Mouse (Mus musculus) liver, adult 2 months (tissue): ENCODE data around the gene Podn. TPM values are rescaled to one million over a fixed set of nuclear protein-coding genes. Genes with fewer than 3 reads are reported as not detected.

Experiments
- DNase-seq: peaks from one replicate; pipeline ENCODE4 v3.0.0-alpha.2; 2011; ENCODE audit warnings: low read depth, low spot score; ENCODE audit errors: extremely low read depth
- H3K27ac ChIP-seq: fragments of 200-500 bp; replicated peaks from 2 replicates; pipeline ENCODE4 v1.5.1; 2012; ENCODE audit warnings: low read depth, mild to moderate bottlenecking, control low read depth, inconsistent platforms, low read length; ENCODE audit not compliant: insufficient read depth
- H3K27me3 ChIP-seq: fragments of 200-500 bp; 2 replicates; pipeline ENCODE4 v1.6.1; 2012; ENCODE audit warnings: mild to moderate bottlenecking, moderate library complexity, low read length, inconsistent platforms; ENCODE audit not compliant: control insufficient read depth, insufficient read depth
- H3K36me3 ChIP-seq: fragments of 200-500 bp; 2 replicates; pipeline ENCODE4 v1.6.1; 2012; ENCODE audit warnings: low read length, inconsistent platforms; ENCODE audit not compliant: control insufficient read depth, insufficient read depth
- H3K4me1 ChIP-seq: fragments of 200-500 bp; 2 replicates; pipeline ENCODE4 v1.6.1; 2011; ENCODE audit warnings: low read length; ENCODE audit not compliant: control insufficient read depth, insufficient read depth
- H3K4me3 ChIP-seq: fragments of 200-500 bp; 2 replicates; pipeline ENCODE4 v1.5.1; 2011; ENCODE audit warnings: low read depth, mild to moderate bottlenecking, control low read depth, low read length, moderate library complexity; ENCODE audit not compliant: insufficient read depth
- H3K79me2 ChIP-seq: fragments of 200-500 bp; 2 replicates; pipeline ENCODE4 v1.6.1; 2012; ENCODE audit warnings: inconsistent platforms, mild to moderate bottlenecking, low read length, moderate library complexity; ENCODE audit not compliant: control insufficient read depth, insufficient read depth
- H3K9ac ChIP-seq: fragments of 200-500 bp; 2 replicates; pipeline ENCODE4 v1.6.1; 2012; ENCODE audit warnings: low read depth, mild to moderate bottlenecking, control low read depth, inconsistent platforms, low read length
- CTCF ChIP-seq: fragments of 200-500 bp; IDR thresholded peaks from 2 replicates; pipeline ENCODE4 v1.5.1; 2011; ENCODE audit warnings: low read depth, low read length, control low read depth
- POLR2A ChIP-seq: fragments of 200-500 bp; IDR thresholded peaks from 2 replicates; pipeline ENCODE4 v1.6.1; 2011; ENCODE audit warnings: low read length, control low read depth; ENCODE audit not compliant: insufficient read depth; ENCODE audit errors: extremely low read depth
- WGBS: fragments of 180-500 bp; shearing (Covaris S2); methylation state at CpG from one replicate; pipeline ENCODE4 v1.1.7; 2018; 5-methylcytosine and 5-hydroxymethylcytosine counted together
- polyA plus RNA-seq: library from polyadenylated mRNA; depleted of rRNA; stranded (reverse); fragments of >200 nt; gene quantifications from 2 replicates; pipeline ENCODE4 v1.2.3, GENCODE M21; 2012
- total RNA-seq: library from RNA; depleted of rRNA; stranded (reverse); fragments of >200 nt; gene quantifications from 2 replicates; pipeline ENCODE4 v1.2.3, GENCODE M21; 2014

The Podn gene
- total and polyA plus RNA-seq, 2 experiments, result 1.9 to 3.8 TPM

GRCm38 (mm10) chr4:108070286-108070685 lies 26.0 kb downstream of the Podn start:
- no peak for TF ChIP-seq CTCF
- TF ChIP-seq POLR2A, result no peak
- Histone ChIP-seq H3K27me3 (no peaks in the 10 kb centered on the region), H3K79me2 (no peaks in the 10 kb centered on the region; the same call in 1 of the 2 replicates), H3K36me3 (peaks cover 70% of the 10 kb centered on the region), H3K4me3 (peak overlapping the region; percentile 74), H3K9ac (peak overlapping the region; percentile 86), H3K27ac (peak overlapping the region; percentile 91), H3K4me1 (peaks cover 32% of the 10 kb centered on the region)
- WGBS, result 11% methylated on average over 4 of the region's 4 CpGs
- no peak for DNase-seq

- H3K36me3 ChIP-seq, result peaks cover 66% of the 10 kb centered on the region
- no peak overlapping the region for H3K4me3 ChIP-seq
- TF ChIP-seq CTCF (no peak), POLR2A (no peak)
- H3K4me1 ChIP-seq, result peaks cover 41% of the 10 kb centered on the region
- peak overlapping the region; percentile 67 for H3K9ac ChIP-seq
- DNase-seq, result peak; percentile 99
- H3K27ac ChIP-seq, result peak overlapping the region; percentile 95
- H3K79me2 ChIP-seq, result no peaks in the 10 kb centered on the region; the same call in 1 of the 2 replicates
- H3K27me3 ChIP-seq, result no peaks in the 10 kb centered on the region
- 17% methylated on average over 2 of the region's 2 CpGs for WGBS
These were observed 28.2 kb downstream of the Podn start for GRCm38 (mm10) chr4:108068081-108068480.

- no peaks in the 10 kb centered on the region for H3K27me3 ChIP-seq
- no peak overlapping the region for H3K4me3 ChIP-seq
- peak overlapping the region; percentile 67 for H3K9ac ChIP-seq
- no peaks in the 10 kb centered on the region; the same call in 1 of the 2 replicates for H3K79me2 ChIP-seq
- H3K27ac ChIP-seq, result peak overlapping the region; percentile 95
- H3K4me1 ChIP-seq, result peaks cover 41% of the 10 kb centered on the region
- peak; percentile 71 for DNase-seq
- H3K36me3 ChIP-seq, result peaks cover 71% of the 10 kb centered on the region
- WGBS, result 27% methylated on average over 7 of the region's 7 CpGs
- no peak for TF ChIP-seq CTCF
- TF ChIP-seq POLR2A, result no peak
These were observed 29.0 kb downstream of the Podn start for GRCm38 (mm10) chr4:108067261-108067660.

GRCm38 (mm10) chr4:108066569-108066968 lies 29.7 kb downstream of the Podn start:
- WGBS, result 29% methylated on average over 4 of the region's 4 CpGs
- Histone ChIP-seq H3K36me3 (peaks cover 74% of the 10 kb centered on the region), H3K27me3 (no peaks in the 10 kb centered on the region), H3K9ac (no peak overlapping the region), H3K79me2 (no peaks in the 10 kb centered on the region; the same call in 1 of the 2 replicates), H3K4me3 (no peak overlapping the region), H3K27ac (peak overlapping the region; percentile 63), H3K4me1 (peaks cover 41% of the 10 kb centered on the region)
- TF ChIP-seq POLR2A (no peak), CTCF (no peak)
- DNase-seq, result peak; percentile 100

DNA sequence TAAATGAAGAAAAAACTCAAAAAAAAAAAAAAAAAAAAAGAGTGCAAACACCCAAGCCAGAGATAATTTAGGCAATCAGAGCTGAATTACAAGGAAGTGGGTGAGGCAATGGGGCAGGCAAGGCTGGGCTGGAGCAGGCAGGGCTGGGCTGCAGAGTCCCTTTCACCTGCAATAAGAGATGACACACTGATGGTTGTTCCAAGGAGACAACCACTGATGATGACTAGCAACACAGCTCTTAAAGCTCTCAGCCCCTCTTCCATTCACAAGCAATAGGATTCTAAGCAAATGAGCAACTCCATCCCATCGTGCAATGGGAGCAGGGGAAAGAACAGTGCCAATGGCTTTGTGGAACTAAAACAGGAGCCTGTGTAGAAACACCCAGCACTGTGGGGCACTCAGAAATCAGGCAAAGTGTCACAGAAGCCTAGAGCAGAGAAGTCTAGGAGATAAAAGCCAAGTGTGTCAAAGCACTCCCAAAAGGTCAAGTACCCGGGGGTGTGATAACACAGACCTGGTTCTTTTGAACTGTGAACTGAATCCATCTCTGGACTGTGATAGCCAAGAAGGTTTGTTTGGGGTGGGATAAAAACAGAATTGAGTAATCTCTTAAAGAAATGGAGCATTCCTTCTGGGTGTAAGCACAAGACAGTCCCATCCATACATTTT lies 30.9 kb downstream of the Podn start:
- DNase-seq, result peak; percentile 97
- H3K36me3 ChIP-seq, result peaks cover 74% of the 10 kb centered on the region

GRCm38 (mm10) chr4:108063616-108064015 lies 32.6 kb downstream of the Podn start:
- no peaks in the 10 kb centered on the region for H3K79me2 ChIP-seq
- 31% methylated on average over 6 of the region's 6 CpGs for WGBS
- H3K27me3 ChIP-seq, result no peaks in the 10 kb centered on the region
- no peak overlapping the region for H3K4me3 ChIP-seq
- peaks cover 77% of the 10 kb centered on the region for H3K36me3 ChIP-seq
- peak overlapping the region; percentile 65 for H3K27ac ChIP-seq
- DNase-seq, result peak; percentile 77
- TF ChIP-seq CTCF, result no peak
- no peak for TF ChIP-seq POLR2A
- peak overlapping the region; percentile 62 for H3K9ac ChIP-seq
- H3K4me1 ChIP-seq, result peaks cover 39% of the 10 kb centered on the region

More for the DNA sequence above, 30.9 kb downstream of the Podn start:
- no peak overlapping the region for H3K4me3 ChIP-seq
- TF ChIP-seq CTCF (no peak), POLR2A (no peak)
- no peaks in the 10 kb centered on the region for H3K27me3 ChIP-seq
- WGBS, result 14% methylated on average over 2 of the region's 2 CpGs
- peak overlapping the region; percentile 7 for H3K9ac ChIP-seq
- peaks cover 43% of the 10 kb centered on the region for H3K4me1 ChIP-seq
- H3K79me2 ChIP-seq, result no peaks in the 10 kb centered on the region
- peak overlapping the region; percentile 63 for H3K27ac ChIP-seq
